Mouse (Mus musculus): Measurements from ENCODE around the gene Cox6b1.

Cox6b1 gene

DNA sequence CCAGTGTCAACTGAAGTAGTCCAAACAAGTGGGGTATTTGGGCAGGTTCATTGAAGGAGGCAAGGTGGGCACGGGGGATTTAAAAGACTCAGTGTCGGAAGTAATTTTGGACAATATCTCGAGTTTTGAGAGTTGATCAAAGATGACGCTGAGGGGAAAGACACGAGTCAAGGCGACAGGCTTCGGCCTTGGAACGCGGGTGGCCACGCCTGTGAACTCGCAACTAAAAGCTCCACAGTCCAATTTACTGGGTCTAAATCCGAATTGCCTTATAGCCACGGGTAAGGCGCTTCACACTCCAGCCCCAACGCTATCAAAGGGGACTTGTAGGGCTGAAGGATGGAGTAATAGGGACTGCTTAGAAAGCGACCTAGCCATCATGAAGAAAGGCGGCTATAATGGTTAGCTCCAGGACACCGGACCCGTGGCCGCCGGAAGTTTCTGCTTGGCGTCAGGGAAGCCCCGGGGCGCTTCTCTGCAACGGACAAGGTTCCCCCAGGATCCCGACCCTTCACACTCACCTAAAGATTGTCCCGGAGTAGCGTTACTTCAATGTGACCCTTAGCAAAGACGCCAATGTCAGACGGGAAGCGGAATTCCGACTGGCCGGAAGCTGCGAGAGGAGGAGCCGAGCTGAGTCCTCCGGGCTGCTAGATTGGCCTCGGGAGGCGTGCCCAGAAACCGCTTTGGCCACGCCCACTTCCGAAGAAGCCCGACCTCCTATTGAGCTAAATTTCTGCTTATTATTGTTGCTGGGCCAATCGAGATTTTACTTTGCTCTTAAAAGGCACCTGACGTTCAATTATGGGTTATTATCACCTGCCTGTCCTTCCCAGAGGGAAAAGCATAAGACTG is at the start of gene Cox6b1:
Gene Cox6b1, minus strand, starts transcription at position 622 of the 855 bp plus-strand sequence.
- in situ Hi-C loops (cut with MboI, MseI), result no loop called here

DNA sequence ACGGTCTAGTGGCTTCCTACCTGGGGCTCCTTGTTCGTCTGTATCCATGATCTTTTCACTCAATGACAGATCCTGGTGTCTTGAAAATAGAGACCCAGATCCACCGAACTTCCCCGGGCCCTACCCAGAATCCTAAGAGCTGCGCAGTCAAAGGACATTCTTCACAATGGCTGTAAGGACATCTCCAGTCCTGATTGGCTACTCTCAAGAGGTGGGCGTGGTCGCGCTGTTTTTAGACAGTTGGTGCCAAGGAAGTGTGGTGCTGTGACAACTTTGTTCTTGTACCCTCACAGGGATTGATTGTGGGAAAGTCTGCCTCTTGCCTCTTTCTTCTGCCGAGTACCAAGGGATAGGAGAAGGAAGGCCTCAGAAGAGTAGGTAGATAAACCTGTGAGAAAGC is 45.5 kb upstream of the Cox6b1 start, which contains the start of gene Pmis2:
Gene Pmis2, minus strand, starts transcription at position 126 of the 400 bp plus-strand sequence.
- in situ Hi-C loops (cut with MboI, MseI), result no loop called here

DNA sequence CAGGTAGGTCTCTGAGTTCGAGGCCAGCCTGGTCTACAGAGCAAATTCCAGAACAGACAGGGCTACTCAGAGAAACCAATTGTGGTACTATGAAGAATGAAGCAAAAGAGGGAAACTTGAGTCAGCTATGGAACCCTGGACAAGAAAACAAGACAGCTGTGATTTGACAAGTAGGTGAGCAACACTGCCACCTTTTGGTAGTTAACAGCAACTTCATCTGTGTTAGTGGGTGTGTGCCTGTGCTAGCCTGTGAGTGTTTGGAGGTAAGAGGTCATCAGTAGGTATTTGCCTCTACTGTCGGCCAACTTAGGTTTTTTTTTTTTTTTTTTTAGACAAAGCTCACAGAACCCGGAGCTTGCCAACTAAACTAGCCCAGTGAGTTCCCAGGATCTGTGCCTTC is 43.3 kb upstream of the Cox6b1 start:
- in situ Hi-C loops (cut with MboI, MseI), result no loop called here

DNA sequence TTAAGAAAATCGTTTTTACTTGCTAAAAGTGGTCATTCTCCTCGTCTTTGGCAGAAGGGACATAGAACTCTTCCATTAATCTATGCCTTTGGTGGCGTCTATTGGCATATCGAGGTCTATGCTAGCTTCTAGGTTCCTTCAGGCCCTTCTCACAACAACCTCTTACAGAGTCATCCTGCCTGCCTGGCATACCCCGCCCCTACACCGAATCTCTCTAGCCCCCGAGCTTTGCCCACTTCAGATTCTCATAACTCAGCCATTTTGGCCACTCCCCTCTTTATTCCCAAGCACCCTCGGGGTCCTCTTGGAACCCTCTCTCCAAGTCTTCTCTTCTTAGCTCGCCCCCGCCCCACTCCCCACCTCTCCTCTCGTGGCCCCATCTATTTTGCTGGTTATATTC is 39.4 kb upstream of the Cox6b1 start:
- in situ Hi-C loops (cut with MboI, MseI), result no loop called here

DNA sequence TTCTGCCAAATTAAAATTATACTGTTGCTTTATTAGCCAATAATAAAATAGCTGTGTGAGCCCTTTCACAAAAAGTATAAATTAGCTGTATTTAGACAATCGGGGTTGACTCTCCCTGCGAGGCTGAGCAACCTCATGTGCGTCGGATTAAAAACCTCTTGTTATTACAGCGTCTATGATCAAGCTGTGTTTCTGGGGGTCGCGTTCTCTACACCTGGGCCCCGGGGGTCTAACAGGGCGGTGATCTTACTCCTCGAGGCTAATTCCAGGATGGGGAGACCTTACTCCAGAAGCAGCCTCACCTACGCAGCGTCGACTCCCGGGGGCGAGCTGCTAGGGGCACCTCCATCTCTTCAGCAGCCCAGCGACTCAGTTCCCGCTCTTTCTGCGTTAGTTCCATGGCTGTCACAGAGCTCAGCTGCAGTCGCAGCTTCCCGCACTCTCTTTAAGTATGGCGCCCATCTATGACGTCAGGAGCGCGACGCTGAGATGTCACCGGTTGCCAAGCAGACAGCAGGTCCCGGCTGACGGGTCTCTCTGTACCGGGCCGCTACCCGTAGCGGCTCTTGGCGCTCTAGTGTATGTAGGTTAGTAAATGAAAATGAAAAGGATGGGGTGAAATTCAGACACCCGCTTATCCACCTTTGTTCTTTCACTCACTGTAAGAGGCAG is 38.7 kb upstream of the Cox6b1 start, which contains the start of gene Haus5:
Gene Haus5, minus strand, starts transcription at position 466 of the 672 bp plus-strand sequence.
- in situ Hi-C loops (cut with MboI, MseI), result no loop called here

DNA sequence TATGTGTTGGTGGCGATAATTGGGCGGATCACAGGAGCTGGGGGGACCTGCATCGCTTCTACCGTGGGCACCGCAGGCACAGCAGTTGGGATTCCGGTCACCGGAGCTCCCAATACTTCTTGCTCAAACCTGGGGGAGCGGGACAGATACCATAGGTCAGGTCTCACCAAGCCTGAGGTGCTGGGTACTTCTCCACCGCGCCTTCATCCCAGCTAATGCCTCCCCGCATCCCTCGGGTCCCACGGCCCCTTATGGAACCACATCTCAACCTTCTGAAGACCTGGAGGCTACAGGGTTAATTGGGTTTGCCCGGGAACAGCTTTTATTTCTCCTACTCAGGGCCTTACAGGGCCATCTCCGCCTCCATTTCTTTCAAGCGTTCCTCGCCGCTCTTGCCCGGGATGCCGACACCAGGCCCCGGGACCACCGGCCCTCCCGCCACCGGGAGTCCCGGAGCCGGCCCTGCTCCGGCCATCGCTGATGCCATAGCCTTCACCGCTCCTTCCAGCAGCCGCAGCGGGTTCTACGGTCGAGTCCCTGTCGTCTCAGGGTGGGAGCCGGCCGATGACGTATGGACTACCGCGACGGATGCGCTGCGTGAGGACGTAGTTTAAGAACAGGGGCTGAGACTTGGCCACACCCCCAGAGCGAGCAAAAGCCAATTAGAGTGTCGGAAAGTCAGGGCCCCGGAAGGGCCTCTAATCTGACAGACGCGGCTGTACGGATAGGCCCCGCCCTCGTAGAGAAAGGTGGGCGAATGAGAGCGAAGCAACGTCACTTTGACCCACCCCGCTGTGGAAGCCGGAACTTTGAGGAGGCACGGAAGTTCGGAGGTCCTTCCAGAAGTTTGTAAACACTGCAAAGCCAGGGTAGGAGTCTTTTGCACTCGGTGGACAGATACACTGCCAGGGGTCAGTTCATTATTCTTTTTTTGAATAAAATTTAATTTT is 23.9 kb upstream of the Cox6b1 start, which contains the start of gene Rbm42:
Gene Rbm42, minus strand, starts transcription at position 727 of the 950 bp plus-strand sequence.
- in situ Hi-C loops (cut with MboI, MseI), result no loop called here

DNA sequence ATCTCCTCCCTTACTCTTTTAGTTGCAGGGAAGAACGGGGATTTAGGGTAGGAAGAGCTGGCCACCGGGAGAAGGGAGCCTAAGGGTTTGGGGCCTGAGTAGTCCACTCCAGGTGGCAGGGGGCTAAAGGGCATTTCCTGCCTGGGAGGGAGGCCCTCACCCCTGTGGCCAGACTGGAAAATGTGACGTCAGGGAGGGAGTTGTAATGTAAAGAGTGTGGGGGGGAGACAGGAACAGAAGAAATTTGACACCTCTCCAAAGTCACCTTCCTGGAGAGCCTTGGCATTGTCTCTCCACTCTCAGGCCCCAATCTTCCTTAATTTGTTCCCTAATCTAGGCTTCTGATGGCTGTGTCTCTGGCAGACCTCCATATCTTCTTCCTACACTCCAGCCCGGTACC is 13.1 kb upstream of the Cox6b1 start:
- in situ Hi-C loops (cut with MboI, MseI), result no loop called here

DNA sequence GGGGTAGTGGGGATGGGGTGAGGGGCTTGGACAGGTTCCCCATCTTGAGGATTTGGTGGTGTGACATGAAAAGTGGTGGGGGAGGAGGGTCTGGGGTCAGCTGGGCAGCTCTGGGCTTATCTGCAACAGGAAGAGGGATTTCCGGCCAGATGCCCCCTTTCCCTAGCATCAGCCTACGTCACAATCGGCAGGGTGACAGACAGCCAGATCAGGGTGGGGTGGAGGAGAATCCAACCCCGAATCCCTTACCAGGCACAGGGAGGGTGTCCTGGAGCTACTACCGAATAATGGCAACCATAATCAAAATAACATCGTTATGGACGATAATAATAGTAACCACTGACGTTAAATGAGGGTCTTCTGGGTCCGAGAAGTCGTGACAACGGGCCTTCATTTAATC is 10.4 kb upstream of the Cox6b1 start:
- in situ Hi-C loops (cut with MboI, MseI), result no loop called here

DNA sequence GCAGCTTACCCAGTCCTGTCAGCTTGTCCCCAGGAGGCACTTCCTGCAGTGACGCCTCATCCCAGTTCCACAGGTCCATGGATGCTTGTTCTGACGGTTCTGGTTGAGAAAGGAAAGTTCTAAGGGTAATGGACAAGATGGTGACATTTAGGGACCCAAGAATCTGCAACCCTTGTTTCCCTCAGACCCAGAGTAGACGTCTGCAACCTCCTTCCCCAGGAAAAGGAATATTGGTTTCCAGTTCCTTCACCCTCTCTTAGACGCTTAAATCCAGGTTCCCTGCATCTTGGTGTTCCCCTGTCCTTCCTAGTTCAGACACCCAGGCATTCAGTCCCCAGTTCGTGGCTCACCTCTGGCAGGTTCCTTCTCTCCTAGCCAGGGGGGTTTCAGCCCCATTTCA is 9.8 kb upstream of the Cox6b1 start, which contains the start of gene Etv2:
Gene Etv2, minus strand, starts transcription at position 101 of the 400 bp plus-strand sequence.
- in situ Hi-C loops (cut with MboI, MseI), result no loop called here

DNA sequence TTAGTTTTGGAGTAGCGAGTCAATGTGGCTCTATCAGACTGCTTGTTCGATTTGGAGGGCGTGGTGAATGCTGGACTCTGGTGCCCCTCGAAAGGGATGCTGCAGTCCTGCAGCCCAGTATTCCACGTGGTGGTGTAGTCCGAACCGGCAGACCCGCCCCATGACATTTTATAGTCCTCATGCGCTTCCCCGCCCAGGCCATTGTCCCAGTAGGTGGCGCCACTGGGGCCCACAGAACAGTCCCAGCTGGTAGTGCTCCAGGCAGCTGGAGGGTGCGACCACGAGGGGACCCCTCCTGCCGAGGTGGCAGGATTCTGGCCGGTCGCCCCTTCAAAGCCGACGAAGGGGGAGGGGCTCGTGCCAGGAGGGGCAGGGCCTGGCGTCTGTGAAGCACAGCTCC is 8.7 kb upstream of the Cox6b1 start:
- in situ Hi-C loops (cut with MboI, MseI), result no loop called here

DNA sequence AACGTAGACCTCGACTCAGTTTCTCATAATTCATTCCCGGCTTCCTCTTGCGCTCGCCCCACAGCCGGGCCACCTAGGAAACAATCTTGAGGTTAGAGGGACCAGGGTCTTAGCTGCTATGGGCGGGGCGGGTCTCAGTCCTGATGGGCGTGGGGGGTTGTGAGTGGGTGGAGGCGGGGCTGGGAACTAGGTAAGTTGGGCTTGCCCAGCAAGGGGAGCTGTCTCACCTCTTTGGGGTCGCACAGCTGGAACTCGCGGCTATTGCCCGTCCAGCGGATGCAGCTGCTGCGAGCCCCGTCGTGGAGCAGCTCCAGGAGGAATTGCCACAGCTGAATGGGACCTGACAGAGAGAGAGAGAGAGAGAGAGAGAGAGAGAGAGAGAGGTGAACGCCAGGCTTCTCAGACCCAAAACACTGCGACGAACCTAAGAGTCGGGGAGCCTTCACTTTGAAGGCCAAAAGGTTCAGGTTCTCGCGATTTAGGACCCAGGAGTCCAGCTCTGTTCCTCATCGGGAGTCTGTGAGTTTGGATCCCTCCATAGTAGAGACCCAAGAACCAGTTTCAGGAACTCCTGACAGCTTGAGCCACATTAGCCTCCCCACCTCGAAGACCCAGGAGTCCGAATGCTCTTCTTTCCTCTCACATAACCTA is 7.9 kb upstream of the Cox6b1 start:
- in situ Hi-C loops (cut with MboI, MseI), result no loop called here

DNA sequence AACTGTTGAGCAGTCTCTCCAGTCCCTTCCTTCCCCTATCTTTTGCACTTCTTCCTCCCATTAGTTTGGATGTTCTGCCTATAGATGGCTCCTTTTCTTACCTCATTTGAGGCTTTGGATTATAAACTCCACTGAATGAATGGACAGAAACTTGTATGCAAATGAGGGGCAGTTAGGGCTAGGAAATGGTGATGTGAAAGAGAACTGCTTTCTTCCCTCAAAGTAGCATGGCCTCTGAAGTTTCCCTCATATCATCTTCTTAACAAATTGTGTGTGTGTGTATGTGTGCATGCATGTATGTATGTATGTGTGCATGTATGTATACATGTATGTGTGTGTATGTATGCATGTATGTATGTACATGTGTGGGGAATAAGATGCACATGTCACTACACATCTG is 3.1 kb upstream of the Cox6b1 start:
- in situ Hi-C loops (cut with MboI, MseI), result no loop called here

DNA sequence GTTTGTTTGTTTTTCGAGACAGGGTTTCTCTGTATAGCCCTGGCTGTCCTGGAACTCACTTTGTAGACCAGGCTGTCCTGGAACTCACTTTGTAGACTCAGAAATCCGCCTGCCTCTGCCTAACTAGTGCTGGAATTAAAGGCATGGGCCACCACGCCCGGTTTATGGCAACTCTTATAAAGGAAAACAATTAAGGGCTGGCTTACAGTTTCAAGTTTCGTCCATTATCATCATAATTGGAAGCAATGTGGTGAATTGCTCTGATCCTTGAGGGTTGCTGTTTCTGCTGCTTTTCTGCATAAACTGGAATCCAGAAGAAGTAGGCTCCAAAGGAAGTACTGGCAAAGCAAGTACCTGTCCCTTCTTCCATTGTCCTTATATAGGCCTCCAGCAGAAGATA is 696 bp upstream of the Cox6b1 start:
- in situ Hi-C loops (cut with MboI, MseI), result no loop called here

DNA sequence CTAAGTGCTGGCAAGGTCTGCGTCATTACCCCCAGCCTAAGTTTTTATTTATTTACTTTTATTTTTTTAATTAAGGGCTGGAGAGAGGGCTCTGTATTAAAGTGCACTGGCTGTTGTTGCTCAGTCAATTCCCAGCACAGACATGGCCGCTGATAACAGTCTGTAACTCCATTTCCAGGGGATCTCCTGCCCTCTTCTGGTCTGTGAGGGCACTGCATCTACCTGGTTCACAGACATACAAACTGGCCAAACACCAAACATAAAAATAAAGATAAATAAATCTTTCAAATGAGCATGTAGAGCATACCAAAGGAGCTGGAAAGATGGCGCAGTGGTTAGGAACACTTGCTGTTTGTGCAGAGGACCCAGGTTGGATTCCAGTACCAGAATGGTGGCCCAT is 6.7 kb downstream of the Cox6b1 start:
- in situ Hi-C loops (cut with MboI, MseI), result loop anchor here (5.0 kb wide), 2 partner anchors 47 to 122 kb away; no protein-coding TSS in a partner anchor

DNA sequence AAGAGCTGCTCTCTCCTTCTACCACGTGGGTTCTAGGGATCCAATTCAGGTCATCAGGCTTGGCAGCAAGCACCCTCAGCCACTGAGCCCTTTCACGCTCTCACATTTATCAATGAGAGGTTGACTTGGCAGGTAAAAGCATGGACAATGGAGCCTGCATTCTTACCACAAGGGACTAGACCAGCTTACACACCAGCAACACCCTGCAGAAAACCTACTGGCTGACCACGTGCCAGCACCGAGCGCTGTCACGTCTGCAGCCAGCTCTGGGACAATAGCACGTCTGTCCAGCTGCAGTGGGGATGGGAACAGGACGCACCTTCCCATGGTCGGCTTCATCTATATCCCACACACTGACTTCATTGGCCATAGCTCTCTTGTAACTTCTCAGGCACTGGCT is 7.3 kb downstream of the Cox6b1 start:
- in situ Hi-C loops (cut with MboI, MseI), result loop anchor here (5.0 kb wide), 2 partner anchors 46 to 121 kb away; no protein-coding TSS in a partner anchor

DNA sequence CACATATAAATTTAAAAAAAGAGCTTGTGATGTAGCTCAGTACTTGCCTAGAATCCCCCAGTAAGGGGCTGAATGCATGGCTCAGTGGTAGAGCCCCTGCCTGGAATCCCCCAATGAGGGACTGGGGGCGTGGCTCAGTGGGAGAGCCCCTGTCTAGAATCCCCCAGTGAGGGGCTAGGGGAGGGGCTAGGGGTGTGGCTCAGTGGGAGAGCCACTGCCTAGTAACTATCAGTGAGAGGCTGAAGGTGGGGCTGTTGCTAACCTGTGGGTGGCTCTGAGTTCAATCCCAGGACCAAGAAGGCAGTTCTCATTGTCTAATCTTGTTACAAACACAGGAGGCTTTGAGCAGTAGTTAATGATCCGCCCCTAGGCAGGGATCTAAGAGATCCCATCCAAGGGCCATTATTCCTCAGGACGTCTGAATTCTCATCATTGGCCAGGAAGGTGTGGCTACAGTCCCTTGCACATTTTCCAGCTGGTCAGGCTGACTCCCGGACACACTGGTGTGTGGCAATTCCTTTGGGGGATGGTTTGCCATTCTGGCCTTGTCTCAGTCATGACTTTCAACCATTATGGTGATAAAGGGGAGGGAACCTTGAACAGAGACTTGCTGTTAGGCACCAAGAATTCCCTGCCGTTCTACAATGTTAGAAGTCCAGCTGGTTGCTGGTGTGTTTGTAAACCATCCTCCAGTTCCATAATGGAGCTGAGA is 10.7 kb downstream of the Cox6b1 start:
- in situ Hi-C loops (cut with MboI, MseI), result loop anchor here (5.0 kb wide), 2 partner anchors 43 to 118 kb away; no protein-coding TSS in a partner anchor

DNA sequence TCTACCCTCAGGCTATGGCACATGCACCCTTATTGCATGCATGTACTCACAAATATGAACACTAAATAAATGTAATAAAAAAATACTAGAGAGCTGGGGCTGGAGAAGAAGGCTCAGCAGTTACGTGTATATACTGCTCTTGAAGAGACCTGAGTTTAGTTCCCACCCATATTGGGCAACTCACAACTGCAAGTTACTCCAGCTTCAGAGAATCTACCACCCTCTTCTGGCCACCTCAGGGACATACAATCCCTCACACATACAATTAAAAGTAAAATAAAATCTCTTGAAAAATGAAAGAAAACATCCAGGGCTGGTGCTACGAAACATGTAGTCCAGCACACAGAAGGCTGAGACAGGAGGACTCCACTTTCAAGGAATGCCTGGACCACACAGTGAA is 11.5 kb downstream of the Cox6b1 start:
- in situ Hi-C loops (cut with MboI, MseI), result no loop called here

DNA sequence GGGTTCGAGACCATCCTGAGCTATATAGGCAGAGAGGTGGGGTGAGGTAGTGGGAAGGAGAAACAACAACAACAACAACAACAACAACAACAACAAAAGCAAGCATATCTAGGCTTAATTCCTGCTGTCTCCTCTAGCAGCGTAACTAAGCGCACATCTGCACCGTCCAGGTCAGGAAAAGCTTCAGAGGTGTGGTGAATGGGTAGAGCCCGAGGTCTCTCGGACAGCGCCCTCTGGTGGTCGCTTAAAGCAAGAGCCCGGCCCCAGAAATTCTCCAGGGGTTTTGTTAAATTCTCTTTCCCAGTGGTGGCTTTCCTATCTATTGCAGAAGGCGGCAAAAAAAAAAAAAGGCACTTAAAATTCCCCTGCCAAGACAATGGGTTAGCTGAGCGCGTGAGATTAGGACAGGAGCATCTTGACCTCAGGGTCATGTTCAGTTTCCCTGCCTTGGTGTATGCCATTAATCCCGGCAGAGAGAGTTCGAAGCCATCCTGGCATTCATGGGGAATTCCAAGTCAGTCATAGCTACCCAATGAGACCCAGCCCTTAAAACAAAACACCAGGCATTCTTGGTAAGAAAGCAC is 12.3 kb downstream of the Cox6b1 start:
- in situ Hi-C loops (cut with MboI, MseI), result no loop called here

DNA sequence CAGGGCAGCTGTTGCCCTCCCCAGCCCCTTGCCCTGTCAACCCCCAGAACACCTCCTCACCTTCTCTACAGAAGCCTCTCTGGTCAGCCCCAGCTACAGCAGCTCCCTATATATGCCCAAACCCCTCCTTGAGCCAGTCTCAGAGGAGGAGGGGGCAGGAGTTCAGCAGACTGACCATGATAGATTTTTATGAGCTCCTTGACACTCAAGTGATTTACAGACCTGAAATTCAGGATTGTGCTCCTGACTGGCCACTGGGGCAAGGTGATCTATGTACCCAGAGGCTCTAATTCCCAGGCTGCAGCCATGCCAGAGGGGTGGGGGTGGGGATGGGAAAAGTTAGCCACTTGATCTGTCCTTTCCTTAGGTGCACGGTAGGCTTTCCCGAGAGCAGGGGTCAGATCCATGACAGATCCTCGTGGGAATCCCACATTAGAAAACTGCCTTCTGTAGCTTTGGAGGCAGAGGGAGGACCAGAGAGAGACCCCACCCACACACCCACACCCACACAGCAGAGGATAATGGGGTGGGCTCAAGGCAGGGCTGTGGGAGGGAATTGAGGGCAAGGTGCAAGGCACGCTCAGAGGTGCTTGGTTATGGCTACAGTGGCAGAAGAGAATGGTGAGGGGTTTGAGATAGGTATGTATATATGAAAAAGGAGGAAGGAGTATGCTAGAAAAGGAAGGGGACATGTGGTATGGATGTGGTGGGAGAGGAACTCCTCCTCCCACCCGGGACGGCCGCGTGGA is 13.1 kb downstream of the Cox6b1 start, which contains the start of gene Upk1a:
Gene Upk1a, minus strand, starts transcription at position 194 of the 749 bp plus-strand sequence.
- in situ Hi-C loops (cut with MboI, MseI), result no loop called here
